Mouse (Mus musculus): ENCODE measurements around the gene Ghrh. TPM values are rescaled to one million over a fixed set of nuclear protein-coding genes. Genes with fewer than 3 reads are reported as not detected.

The Ghrh gene
- total and polyA plus RNA-seq, 3 experiments = not detected

- no peak for TF ChIP-seq MEF2A (IDR thresholded peaks at IDR 0.05; ENCODE audit: borderline replicate concordance, low read depth, low read length)
Observed at GRCm38 (mm10) chr2:157363031-157363430, 15.7 kb upstream of the Ghrh start (continued).

GRCm38 (mm10) chr2:157360028-157360427 lies 12.7 kb upstream of the Ghrh start:
- TF ChIP-seq USF2 (conservative IDR thresholded peaks at IDR 0.05; ENCODE audit: low read depth, low read length) = no peak
- no peak for TF ChIP-seq TCF12 (IDR thresholded peaks at IDR 0.05; ENCODE audit: low read depth, low read length)
- no peak for TF ChIP-seq E2F4 (IDR thresholded peaks at IDR 0.05; ENCODE audit: insufficient replicate concordance, low read depth, low read length)
- no peak for TF ChIP-seq ETS1 (conservative IDR thresholded peaks at IDR 0.05; ENCODE audit: low read depth, low read length)
- TF ChIP-seq TBP (conservative IDR thresholded peaks at IDR 0.05; ENCODE audit: low read depth, low read length) = no peak
- TF ChIP-seq ZNF384 (IDR thresholded peaks at IDR 0.05; ENCODE audit: low read depth, low read length) = no peak
- TF ChIP-seq CHD1 (IDR thresholded peaks at IDR 0.05; ENCODE audit: low read depth, low read length) = no peak
- no peaks in the 10 kb centered on the region for H3K27me3 ChIP-seq (replicated peaks)
- H3K36me3 ChIP-seq (replicated peaks in 1 of 2; ENCODE audit: control insufficient read depth in 1 of 2, insufficient read depth in 1 of 2, low read length in 1 of 2) = no peaks in the 10 kb centered on the region
- peaks cover 5% of the 10 kb centered on the region for H3K9me3 ChIP-seq (replicated peaks; ENCODE audit: low read length)
- H3K4me2 ChIP-seq (ENCODE audit: insufficient read depth, low read depth, poor library complexity, severe bottlenecking) = no peak overlapping the region
- no peak overlapping the region for H3K9ac ChIP-seq (ENCODE audit: insufficient read depth, low read depth)
- H3K4me1 ChIP-seq (ENCODE audit: control insufficient read depth in 1 of 2, insufficient read depth in 2 of 2) = no peaks in the 10 kb centered on the region
- dilution Hi-C loops (cut with MboI; ENCODE audit: extremely low pct_ligation_motif_present, extremely low pct_unique_long_range_greater_than_20kb, low sequenced_read_pairs) (no loop called here), in situ Hi-C loops (cut with MboI; ENCODE audit: low pct_ligation_motif_present, low pct_unique_long_range_greater_than_20kb, low sequenced_read_pairs) (no loop called here)
- DNase-seq (ENCODE audit: extremely low read depth) = no peak
- H3K27ac ChIP-seq (ENCODE audit: insufficient read depth, low read depth) = no peak overlapping the region
- H3K4me3 ChIP-seq (replicated peaks in 1 of 3; ENCODE audit: low read depth in 2 of 3, low read length in 2 of 3, poor library complexity in 1 of 3) = no peak overlapping the region
- no peaks in the 10 kb centered on the region for H3K79me2 ChIP-seq (replicated peaks; ENCODE audit: control insufficient read depth, extremely low read depth, insufficient read depth, poor library complexity, severe bottlenecking)

- DNase-seq (ENCODE audit: extremely low read depth) = no peak
- TF ChIP-seq SMC3 (IDR thresholded peaks at IDR 0.05; ENCODE audit: low read depth, low read length) (no peak), ETS1 (conservative IDR thresholded peaks at IDR 0.05; ENCODE audit: low read depth, low read length) (no peak), UBTF (IDR thresholded peaks at IDR 0.05; ENCODE audit: low read depth, low read length) (no peak), IRF4 (IDR thresholded peaks at IDR 0.05; ENCODE audit: low read depth, low read length) (no peak), USF2 (conservative IDR thresholded peaks at IDR 0.05; ENCODE audit: low read depth, low read length) (no peak)
- H3K4me3 ChIP-seq (replicated peaks in 1 of 3; ENCODE audit: low read depth in 2 of 3, low read length in 2 of 3, poor library complexity in 1 of 3) = no peak overlapping the region
- in situ Hi-C loops (cut with MboI; ENCODE audit: low pct_ligation_motif_present, low pct_unique_long_range_greater_than_20kb, low sequenced_read_pairs) (no loop called here), dilution Hi-C loops (cut with MboI; ENCODE audit: extremely low pct_ligation_motif_present, extremely low pct_unique_long_range_greater_than_20kb, low sequenced_read_pairs) (no loop called here)
- H3K36me3 ChIP-seq (replicated peaks in 1 of 2; ENCODE audit: control insufficient read depth in 1 of 2, insufficient read depth in 1 of 2, low read length in 1 of 2) = no peaks in the 10 kb centered on the region
- H3K9me3 ChIP-seq (replicated peaks; ENCODE audit: low read length) = peaks cover 14% of the 10 kb centered on the region
- no peaks in the 10 kb centered on the region for H3K4me1 ChIP-seq (ENCODE audit: control insufficient read depth in 1 of 2, insufficient read depth in 2 of 2)
- H3K9ac ChIP-seq (ENCODE audit: insufficient read depth, low read depth) = no peak overlapping the region
- peaks cover 22% of the 10 kb centered on the region for H3K27me3 ChIP-seq (replicated peaks)
- no peaks in the 10 kb centered on the region for H3K79me2 ChIP-seq (replicated peaks; ENCODE audit: control insufficient read depth, extremely low read depth, insufficient read depth, poor library complexity, severe bottlenecking)
- no peak overlapping the region for H3K27ac ChIP-seq (ENCODE audit: insufficient read depth, low read depth)
- H3K4me2 ChIP-seq (ENCODE audit: insufficient read depth, low read depth, poor library complexity, severe bottlenecking) = no peak overlapping the region
Observed at GRCm38 (mm10) chr2:157354106-157354505, 6.8 kb upstream of the Ghrh start.

- no peaks in the 10 kb centered on the region for H3K4me1 ChIP-seq (ENCODE audit: control insufficient read depth in 1 of 2, insufficient read depth in 2 of 2)
- no peak overlapping the region for H3K9ac ChIP-seq (ENCODE audit: insufficient read depth, low read depth)
- TF ChIP-seq BHLHE40 (IDR thresholded peaks at IDR 0.05; ENCODE audit: low read depth, low read length) = no peak
- TF ChIP-seq ZC3H11A (IDR thresholded peaks at IDR 0.05; ENCODE audit: low read depth, low read length) = no peak
- peaks cover 14% of the 10 kb centered on the region for H3K9me3 ChIP-seq (replicated peaks; ENCODE audit: low read length)
- dilution Hi-C loops (cut with MboI; ENCODE audit: extremely low pct_ligation_motif_present, extremely low pct_unique_long_range_greater_than_20kb, low sequenced_read_pairs) = no loop called here
- H3K79me2 ChIP-seq (replicated peaks; ENCODE audit: control insufficient read depth, extremely low read depth, insufficient read depth, poor library complexity, severe bottlenecking) = no peaks in the 10 kb centered on the region
- H3K36me3 ChIP-seq (replicated peaks in 1 of 2; ENCODE audit: control insufficient read depth in 1 of 2, insufficient read depth in 1 of 2, low read length in 1 of 2) = no peaks in the 10 kb centered on the region
- no peak overlapping the region for H3K4me3 ChIP-seq (replicated peaks in 1 of 3; ENCODE audit: low read depth in 2 of 3, low read length in 2 of 3, poor library complexity in 1 of 3)
- H3K27me3 ChIP-seq (replicated peaks) = peaks cover 30% of the 10 kb centered on the region
- H3K27ac ChIP-seq (ENCODE audit: insufficient read depth, low read depth) = no peak overlapping the region
- DNase-seq (ENCODE audit: extremely low read depth) = no peak
- in situ Hi-C loops (cut with MboI; ENCODE audit: low pct_ligation_motif_present, low pct_unique_long_range_greater_than_20kb, low sequenced_read_pairs) = no loop called here
- H3K4me2 ChIP-seq (ENCODE audit: insufficient read depth, low read depth, poor library complexity, severe bottlenecking) = no peak overlapping the region
Observed at GRCm38 (mm10) chr2:157353183-157353582, 5.9 kb upstream of the Ghrh start.

Measured in CH12.LX (cell line).